Mouse (Mus musculus) A20 (cell line): Measurements from ENCODE around the gene Pdlim7.

Experiments used
- DNase-seq: peaks from one replicate; pipeline ENCODE4 v3.0.0-alpha.2; 2011; ENCODE audit warnings: low read depth, low spot score

Gene Pdlim7

GRCm38 (mm10) chr13:55465184-55465583, 48.3 kb downstream of the Pdlim7 start:
- no peak for DNase-seq

GRCm38 (mm10) chr13:55464027-55464884, 49.2 kb downstream of the Pdlim7 start, which contains the start of gene Prr7:
TSS of gene Prr7 (plus strand) at chr13:55464267.
- peak; percentile 85 for DNase-seq

- no peak for DNase-seq
Observed at GRCm38 (mm10) chr13:55463399-55464026, 50.0 kb downstream of the Pdlim7 start.

GRCm38 (mm10) chr13:55462965-55463364, 50.5 kb downstream of the Pdlim7 start:
- DNase-seq = peak; percentile 44

- no peak for DNase-seq
Observed at GRCm38 (mm10) chr13:55451785-55452549, 61.5 kb downstream of the Pdlim7 start.

- no peak for DNase-seq
Observed at GRCm38 (mm10) chr13:55451296-55451695, 62.2 kb downstream of the Pdlim7 start.

GRCm38 (mm10) chr13:55450511-55450980, 62.9 kb downstream of the Pdlim7 start:
- DNase-seq = no peak

GRCm38 (mm10) chr13:55449679-55450441, 63.6 kb downstream of the Pdlim7 start:
- peak; percentile 92 for DNase-seq

- DNase-seq = peak; percentile 81
Observed at GRCm38 (mm10) chr13:55449205-55449604, 64.3 kb downstream of the Pdlim7 start.

- no peak for DNase-seq
Observed at GRCm38 (mm10) chr13:55448131-55448530, 65.3 kb downstream of the Pdlim7 start.

GRCm38 (mm10) chr13:55447543-55447943, 65.9 kb downstream of the Pdlim7 start:
- peak; percentile 87 for DNase-seq

- peak; percentile 78 for DNase-seq
Observed at GRCm38 (mm10) chr13:55446483-55447105, 66.9 kb downstream of the Pdlim7 start.
